In genomic region chr9:60106106-60106505, GRCm38 (mm10) we compare ENCODE assay signal across 21 mouse cellular contexts.
DNase-seq lines count a peak whose midpoint lies in the region; ATAC-seq and TF ChIP-seq lines count a peak whose summit lies in the region.
"Had no signal": no experiment of that assay in that cellular context is flagged by ENCODE, and none has a peak within 500 bp of the region (broad histone marks: within the 10 kb centered on the region; RNA-seq: fewer than 3 reads in every experiment).

No protein-coding gene starts in this region.

- no peak overlapping the region for H3K4me3 ChIP-seq in embryonic facial prominence, embryonic 13.5 days
- no peak overlapping the region for H3K4me3 ChIP-seq in embryonic facial prominence, embryonic 10.5 days
- H3K4me3 ChIP-seq in lung, postnatal 0 days (ENCODE audit: low read depth, low read length) = no peak overlapping the region
- no peak overlapping the region for H3K4me3 ChIP-seq in lung, adult 2 months (replicated peaks; ENCODE audit: extremely low read depth, low read depth, low read length)
- H3K4me3 ChIP-seq in midbrain, embryonic 10.5 days = no peak overlapping the region
- H3K4me3 ChIP-seq in midbrain, embryonic 15.5 days = no peak overlapping the region
- H3K4me3 ChIP-seq in forebrain, postnatal 0 days (ENCODE audit: low read depth, low read length) = no peak overlapping the region
- H3K4me3 ChIP-seq: embryonic facial prominence, embryonic 12.5 days; hindbrain, embryonic 13.5 days; intestine, embryonic 15.5 days had no signal

- no peak for DNase-seq in embryonic facial prominence, embryonic 10.5 days (ENCODE audit: low spot score)
- DNase-seq in lung, postnatal 0 days (ENCODE audit: low spot score) = peak; percentile 54
- DNase-seq in lung, adult 2 months = no peak
- DNase-seq in midbrain, embryonic 10.5 days (ENCODE audit: low spot score) = no peak
- DNase-seq in testis, postnatal 14 days (ENCODE audit: low spot score) = no peak
- no peak for DNase-seq in forebrain, postnatal 0 days
- DNase-seq: adrenal gland, postnatal 10 days; adrenal gland, postnatal 36 days; cerebellum, adult 18-20 months; cerebellum, adult 9-10 months; cerebellum, postnatal 14 days; gastrocnemius, postnatal 14 days had no signal

- peak overlapping the region; percentile 40 for H3K27ac ChIP-seq in embryonic facial prominence, embryonic 13.5 days
- H3K27ac ChIP-seq in embryonic facial prominence, embryonic 10.5 days (replicated peaks) = no peak overlapping the region
- no peak overlapping the region for H3K27ac ChIP-seq in lung, postnatal 0 days (ENCODE audit: low read length)
- H3K27ac ChIP-seq in midbrain, embryonic 10.5 days (replicated peaks) = peak overlapping the region; percentile 38; the same call in 1 of the 2 replicates
- H3K27ac ChIP-seq in midbrain, embryonic 15.5 days = no peak overlapping the region
- H3K27ac ChIP-seq in forebrain, postnatal 0 days (ENCODE audit: low read depth, low read length) = no peak overlapping the region
- H3K27ac ChIP-seq: embryonic facial prominence, embryonic 12.5 days; hindbrain, embryonic 13.5 days; intestine, embryonic 15.5 days had no signal

- TF ChIP-seq CTCF in lung, postnatal 0 days (IDR thresholded peaks at IDR 0.05) = no peak
- no peak for TF ChIP-seq CTCF in lung, adult 2 months (IDR thresholded peaks at IDR 0.05; ENCODE audit: insufficient read depth, low read length)
- no peak for TF ChIP-seq CTCF in forebrain, postnatal 0 days (IDR thresholded peaks at IDR 0.05; ENCODE audit: low read depth)

- peaks cover 33% of the 10 kb centered on the region for H3K4me1 ChIP-seq in embryonic facial prominence, embryonic 13.5 days
- H3K4me1 ChIP-seq in embryonic facial prominence, embryonic 10.5 days = peaks cover 14% of the 10 kb centered on the region
- H3K4me1 ChIP-seq in lung, postnatal 0 days (ENCODE audit: insufficient read depth, low read depth, low read length) = no peaks in the 10 kb centered on the region
- no peaks in the 10 kb centered on the region for H3K4me1 ChIP-seq in lung, adult 2 months (ENCODE audit: control insufficient read depth, insufficient read depth, low read length)
- H3K4me1 ChIP-seq in midbrain, embryonic 10.5 days = peaks cover 5% of the 10 kb centered on the region; the same call in 1 of the 2 replicates
- H3K4me1 ChIP-seq in midbrain, embryonic 15.5 days = no peaks in the 10 kb centered on the region
- no peaks in the 10 kb centered on the region for H3K4me1 ChIP-seq in forebrain, postnatal 0 days (ENCODE audit: insufficient read depth)
- H3K4me1 ChIP-seq: intestine, embryonic 15.5 days had no signal

- no peak overlapping the region for H3K9ac ChIP-seq in embryonic facial prominence, embryonic 13.5 days
- no peak overlapping the region for H3K9ac ChIP-seq in lung, postnatal 0 days (replicated peaks; ENCODE audit: low read depth)
- H3K9ac ChIP-seq in midbrain, embryonic 15.5 days = no peak overlapping the region
- no peak overlapping the region for H3K9ac ChIP-seq in forebrain, postnatal 0 days
- H3K9ac ChIP-seq: embryonic facial prominence, embryonic 12.5 days; hindbrain, embryonic 13.5 days; intestine, embryonic 15.5 days had no signal

- no peak for TF ChIP-seq EP300 in lung, postnatal 0 days (IDR thresholded peaks at IDR 0.05)

- WGBS in embryonic facial prominence, embryonic 13.5 days = 16% methylated on average over 1 of the region's 1 CpGs
- 50% methylated on average over 1 of the region's 1 CpGs for WGBS in embryonic facial prominence, embryonic 10.5 days
- 12% methylated on average over 1 of the region's 1 CpGs for WGBS in lung, postnatal 0 days
- WGBS in lung, adult 2 months = 18% methylated on average over 1 of the region's 1 CpGs
- 49% methylated on average over 1 of the region's 1 CpGs for WGBS in midbrain, embryonic 10.5 days
- WGBS in midbrain, embryonic 15.5 days = 79% methylated on average over 1 of the region's 1 CpGs
- WGBS in forebrain, postnatal 0 days = 74% methylated on average over 1 of the region's 1 CpGs

- H3K4me2 ChIP-seq in embryonic facial prominence, embryonic 13.5 days = no peak overlapping the region
- H3K4me2 ChIP-seq in lung, postnatal 0 days (replicated peaks; ENCODE audit: low read depth, low read length) = no peak overlapping the region
- no peak overlapping the region for H3K4me2 ChIP-seq in midbrain, embryonic 15.5 days
- H3K4me2 ChIP-seq in forebrain, postnatal 0 days (ENCODE audit: low read depth) = no peak overlapping the region
- H3K4me2 ChIP-seq: embryonic facial prominence, embryonic 12.5 days; heart, embryonic 11.5 days; hindbrain, embryonic 13.5 days; intestine, embryonic 15.5 days had no signal

- no peak for TF ChIP-seq POLR2A in lung, adult 2 months (IDR thresholded peaks at IDR 0.05; ENCODE audit: borderline replicate concordance, extremely low read depth, low read depth, low read length)

- no peak for ATAC-seq in embryonic facial prominence, embryonic 13.5 days (ENCODE audit: insufficient number of reproducible peaks, insufficient read depth, low FRiP score, low TSS enrichment, low read depth)
- ATAC-seq in lung, postnatal 0 days = peak; percentile 43
- no peak for ATAC-seq in midbrain, embryonic 15.5 days (replicated peaks)
- ATAC-seq in forebrain, postnatal 0 days = no peak
- ATAC-seq: forebrain, embryonic 14.5 days; hindbrain, embryonic 16.5 days; intestine, embryonic 15.5 days; Patski had no signal

- no peaks in the 10 kb centered on the region for H3K36me3 ChIP-seq in embryonic facial prominence, embryonic 13.5 days
- H3K36me3 ChIP-seq in embryonic facial prominence, embryonic 10.5 days (replicated peaks) = no peaks in the 10 kb centered on the region
- H3K36me3 ChIP-seq in lung, postnatal 0 days (ENCODE audit: insufficient read depth, low read length) = no peaks in the 10 kb centered on the region
- no peaks in the 10 kb centered on the region for H3K36me3 ChIP-seq in midbrain, embryonic 10.5 days
- no peaks in the 10 kb centered on the region for H3K36me3 ChIP-seq in midbrain, embryonic 15.5 days (replicated peaks)
- no peaks in the 10 kb centered on the region for H3K36me3 ChIP-seq in forebrain, postnatal 0 days (ENCODE audit: insufficient read depth)
- H3K36me3 ChIP-seq: embryonic facial prominence, embryonic 12.5 days; hindbrain, embryonic 13.5 days; intestine, embryonic 15.5 days had no signal

- H3K9me3 ChIP-seq in embryonic facial prominence, embryonic 13.5 days = no peaks in the 10 kb centered on the region
- no peaks in the 10 kb centered on the region for H3K9me3 ChIP-seq in embryonic facial prominence, embryonic 10.5 days
- H3K9me3 ChIP-seq in lung, postnatal 0 days (ENCODE audit: low read length) = no peaks in the 10 kb centered on the region
- H3K9me3 ChIP-seq in midbrain, embryonic 10.5 days (replicated peaks) = no peaks in the 10 kb centered on the region
- H3K9me3 ChIP-seq in midbrain, embryonic 15.5 days = no peaks in the 10 kb centered on the region
- H3K9me3 ChIP-seq in forebrain, postnatal 0 days (ENCODE audit: low read length) = no peaks in the 10 kb centered on the region
- H3K9me3 ChIP-seq: embryonic facial prominence, embryonic 12.5 days; hindbrain, embryonic 13.5 days; intestine, embryonic 15.5 days had no signal

- peaks cover 3% of the 10 kb centered on the region; the same call in 1 of the 2 replicates for H3K27me3 ChIP-seq in embryonic facial prominence, embryonic 13.5 days
- no peaks in the 10 kb centered on the region for H3K27me3 ChIP-seq in embryonic facial prominence, embryonic 10.5 days (replicated peaks; ENCODE audit: low read depth, poor library complexity, severe bottlenecking)
- H3K27me3 ChIP-seq in lung, postnatal 0 days (replicated peaks; ENCODE audit: insufficient read depth, low read length) = no peaks in the 10 kb centered on the region
- H3K27me3 ChIP-seq in midbrain, embryonic 10.5 days (ENCODE audit: low read depth, poor library complexity, severe bottlenecking) = no peaks in the 10 kb centered on the region
- no peaks in the 10 kb centered on the region for H3K27me3 ChIP-seq in midbrain, embryonic 15.5 days (replicated peaks)
- no peaks in the 10 kb centered on the region for H3K27me3 ChIP-seq in forebrain, postnatal 0 days (ENCODE audit: insufficient read depth, low read length)
- H3K27me3 ChIP-seq: embryonic facial prominence, embryonic 12.5 days; hindbrain, embryonic 13.5 days; intestine, embryonic 15.5 days; Patski had no signal

Comparison
In these comparisons a context has a peak if more than half of its experiments do, and no peak if none do; other contexts are left out.
1. H3K27ac ChIP-seq: peak in embryonic facial prominence, embryonic 13.5 days (single experiment) and midbrain, embryonic 10.5 days (single experiment); none in embryonic facial prominence, embryonic 10.5 days (single experiment), lung, postnatal 0 days (single experiment), midbrain, embryonic 15.5 days (single experiment) and forebrain, postnatal 0 days (single experiment).